Mouse (Mus musculus) adrenal gland, postnatal 14 days (tissue): ENCODE measurements around the gene Pate4. TPM values are rescaled to one million over a fixed set of nuclear protein-coding genes. Genes with fewer than 3 reads are reported as not detected.

Source experiments
- total RNA-seq: library from RNA; stranded (reverse); gene quantifications from 2 replicates; pipeline ENCODE4 v1.2.3, GENCODE M21; 2021

Pate4 gene
- total RNA-seq, 1 experiment from 2014 or later: not detected

Other genes with a start within 250 kb of the Pate4 start
- 22.1 and 24.4 TPM in 2 replicates for gene Cdon, start 190.8 kb downstream of the Pate4 start, total RNA-seq
- gene Gm1113, start 93.7 kb downstream of the Pate4 start, total RNA-seq: not detected in 2 replicates
- 0.67 and 0.68 TPM in 2 replicates for gene Ddx25, start 53.4 kb downstream of the Pate4 start, total RNA-seq
- 14.1 and 16.3 TPM in 2 replicates for gene Pus3, start 53.3 kb downstream of the Pate4 start, total RNA-seq
- 0.26 TPM in 1 of 2 replicates, not detected in the other for gene Pate2, start 41.7 kb downstream of the Pate4 start, total RNA-seq
- 4.2 and 5.4 TPM in 2 replicates for gene Hyls1, start 41.5 kb downstream of the Pate4 start, total RNA-seq
- gene Pate3, start 36.3 kb upstream of the Pate4 start, total RNA-seq: not detected in 2 replicates
- not detected in 2 replicates for gene Pate1, start 75.4 kb upstream of the Pate4 start, total RNA-seq
- not detected in 2 replicates for gene Gm17677, start 129.1 kb upstream of the Pate4 start, total RNA-seq
- not detected in 2 replicates for gene Gm17727, start 166.2 kb upstream of the Pate4 start, total RNA-seq
- gene Gm27235, start 178.2 kb upstream of the Pate4 start, total RNA-seq: not detected in 2 replicates
- not detected in 2 replicates for gene D730048I06Rik, start 178.2 kb upstream of the Pate4 start, total RNA-seq
- gene 9230110F15Rik, start 232.2 kb upstream of the Pate4 start, total RNA-seq: not detected in 2 replicates